Mouse (Mus musculus) erythroblast, embryonic 14.5 days (primary cell): Measurements from ENCODE around the gene Nwd2.

ENCODE experiments used
- GATA1 ChIP-seq: IDR thresholded peaks from 2 replicates; pipeline ENCODE4 v1.6.1; 2012; ENCODE audit warnings: low read length, inconsistent platforms, mixed read lengths
- TAL1 ChIP-seq: IDR thresholded peaks from 3 replicates; pipeline ENCODE4 v1.6.1; 2012; ENCODE audit warnings: low read length, inconsistent platforms, mixed read lengths

GRCm38 (mm10) chr5:63837115-63837514, 188.2 kb downstream of the Nwd2 start:
- no peak for TF ChIP-seq GATA1
- TF ChIP-seq TAL1, result no peak
